Mouse (Mus musculus): ENCODE data around the gene Rpl27a.

DNA sequence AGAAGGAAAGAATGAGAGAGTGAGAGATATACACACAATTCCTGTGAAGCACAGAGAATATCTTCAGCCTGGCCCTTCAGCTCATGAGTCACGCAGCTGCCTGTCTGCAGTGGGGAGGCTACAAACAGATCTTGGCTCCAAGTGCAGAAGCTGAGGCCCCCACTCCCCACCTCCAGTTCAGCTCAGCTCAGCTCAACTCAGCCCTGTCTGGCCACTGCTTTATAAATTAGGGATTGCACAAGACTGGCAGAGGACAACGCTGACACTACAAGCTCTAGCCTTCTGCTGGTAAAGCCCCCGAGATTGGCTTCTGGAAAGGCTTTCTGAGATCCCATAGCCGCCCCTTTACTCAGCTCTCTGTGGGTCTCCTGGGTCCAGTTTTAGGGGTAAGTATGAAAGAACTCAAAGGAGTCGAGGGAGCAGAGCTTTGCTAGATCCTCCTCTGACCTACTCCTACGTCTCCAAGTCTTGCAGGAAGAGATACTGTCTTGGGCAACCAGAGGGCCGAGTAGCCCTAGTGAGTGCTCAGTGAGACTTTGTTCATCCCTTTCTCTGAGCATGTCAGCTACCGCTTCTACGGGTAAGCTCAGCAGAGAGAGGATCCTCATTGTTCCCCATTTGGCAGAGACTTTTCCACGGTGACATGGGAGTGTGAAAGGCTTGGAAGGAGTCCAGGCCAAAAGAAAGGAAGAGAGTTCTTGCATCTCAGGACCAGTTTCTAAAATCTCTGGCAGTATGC, 26.5 kb downstream of the Rpl27a start:
- no peak for TF ChIP-seq TAL1 (conservative IDR thresholded peaks at IDR 0.05; ENCODE audit: low read depth, low read length)
- TF ChIP-seq GATA1 (IDR thresholded peaks at IDR 0.05; ENCODE audit: borderline replicate concordance, low read length): no peak
- TF ChIP-seq CTCF (IDR thresholded peaks at IDR 0.05; ENCODE audit: low read depth, low read length): no peak
- TF ChIP-seq GATA2 (IDR thresholded peaks at IDR 0.05; ENCODE audit: borderline replicate concordance, low read depth, low read length): no peak
- no peak for TF ChIP-seq POLR2AphosphoS5 (IDR thresholded peaks at IDR 0.05; ENCODE audit: insufficient replicate concordance, low read depth, low read length)
